14 mouse cellular contexts compared by ENCODE assay signal in the genomic region with DNA sequence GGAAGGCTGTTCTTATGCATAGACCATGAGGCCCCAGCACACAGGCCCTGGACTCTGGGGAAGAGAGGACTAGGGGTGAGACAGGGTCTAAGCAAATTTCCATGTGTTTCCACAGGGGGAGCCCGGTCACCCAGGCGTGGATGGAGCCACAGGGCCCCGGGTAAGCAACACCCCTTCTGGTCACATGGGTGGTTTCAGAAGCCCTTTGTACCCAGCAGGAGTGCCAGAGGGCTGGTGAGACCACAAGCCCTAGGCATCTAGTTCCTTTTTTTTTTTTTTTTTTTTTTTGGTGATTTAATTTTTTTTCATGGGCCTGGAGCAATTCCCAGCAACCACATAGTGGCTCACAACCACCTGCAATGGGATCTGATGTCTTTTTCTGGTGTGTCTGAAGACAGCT. TPM values are rescaled to one million over a fixed set of nuclear protein-coding genes. Genes with fewer than 3 reads are reported as not detected.
DNase-seq lines count a peak whose midpoint lies in the region; ATAC-seq and TF ChIP-seq lines count a peak whose summit lies in the region.
"Had no signal": no experiment of that assay in that cellular context is flagged by ENCODE, and none has a peak within 500 bp of the region (broad histone marks: within the 10 kb centered on the region; RNA-seq: fewer than 3 reads in every experiment).

No protein-coding gene starts in this region.

- ATAC-seq in G1E (ENCODE audit: extremely low read depth, insufficient number of reproducible peaks, low FRiP score, poor library complexity, severe bottlenecking): 0 out of 2 replicates have a peak, but pooled peaks have one; percentile 4
- peak; percentile 69 for ATAC-seq in intestine, postnatal 0 days
- ATAC-seq in midbrain, embryonic 14.5 days (ENCODE audit: low FRiP score, low TSS enrichment): no peak
- no peak for ATAC-seq in hindbrain, embryonic 12.5 days (ENCODE audit: low FRiP score)
- ATAC-seq: forebrain, embryonic 13.5 days had no signal

- H3K27me3 ChIP-seq in G1E (ENCODE audit: insufficient read depth, low read length): peaks cover 40% of the 10 kb centered on the region
- no peaks in the 10 kb centered on the region for H3K27me3 ChIP-seq in intestine, postnatal 0 days (replicated peaks; ENCODE audit: control insufficient read depth, insufficient read depth, low read length)
- no peaks in the 10 kb centered on the region for H3K27me3 ChIP-seq in midbrain, embryonic 14.5 days (ENCODE audit: control insufficient read depth, insufficient read depth, low read length)
- no peaks in the 10 kb centered on the region for H3K27me3 ChIP-seq in hindbrain, embryonic 12.5 days
- H3K27me3 ChIP-seq: forebrain, embryonic 13.5 days; liver, embryonic 15.5 days; neural tube, embryonic 12.5 days had no signal

- H3K4me2 ChIP-seq in intestine, postnatal 0 days (replicated peaks; ENCODE audit: low read depth): no peak overlapping the region
- no peak overlapping the region for H3K4me2 ChIP-seq in midbrain, embryonic 14.5 days (ENCODE audit: low read length)
- H3K4me2 ChIP-seq in hindbrain, embryonic 12.5 days (replicated peaks): no peak overlapping the region
- H3K4me2 ChIP-seq: forebrain, embryonic 13.5 days; liver, embryonic 15.5 days; midbrain, embryonic 11.5 days; neural tube, embryonic 12.5 days had no signal

- no peak overlapping the region for H3K4me3 ChIP-seq in G1E (ENCODE audit: low read depth, low read length)
- no peak overlapping the region for H3K4me3 ChIP-seq in intestine, postnatal 0 days (ENCODE audit: low read depth, low read length)
- no peak overlapping the region for H3K4me3 ChIP-seq in midbrain, embryonic 14.5 days (replicated peaks; ENCODE audit: low read depth, low read length)
- H3K4me3 ChIP-seq in hindbrain, embryonic 12.5 days: no peak overlapping the region
- H3K4me3 ChIP-seq: forebrain, embryonic 13.5 days; liver, embryonic 15.5 days; neural tube, embryonic 12.5 days had no signal

- TF ChIP-seq CTCF in G1E (IDR thresholded peaks at IDR 0.05; ENCODE audit: low read depth, low read length): no peak
- peak; percentile 30 for TF ChIP-seq CTCF in intestine, postnatal 0 days (IDR thresholded peaks at IDR 0.05; ENCODE audit: low read depth)

- DNase-seq in B cell, adult 2 months: peak; percentile 43 to 48
- DNase-seq in G1E (ENCODE audit: low spot score): no peak
- DNase-seq in kidney, postnatal 36 days: peak; percentile 71
- DNase-seq in midbrain, embryonic 14.5 days: no peak
- DNase-seq in gastrocnemius, postnatal 4 days (ENCODE audit: low spot score in 2 of 2): no peak
- DNase-seq in adrenal gland, postnatal 36 days: no peak
- DNase-seq: cerebellum, adult 18-20 months; right cerebral cortex, adult 18-20 months had no signal

- H3K4me1 ChIP-seq in G1E (ENCODE audit: insufficient read depth, low read depth, low read length): no peaks in the 10 kb centered on the region
- H3K4me1 ChIP-seq in intestine, postnatal 0 days (replicated peaks; ENCODE audit: control insufficient read depth, insufficient read depth, low read length): no peaks in the 10 kb centered on the region
- H3K4me1 ChIP-seq in midbrain, embryonic 14.5 days (ENCODE audit: control insufficient read depth, insufficient read depth, low read length): no peaks in the 10 kb centered on the region
- 0 out of 2 replicates have a peak, but pooled peaks cover 3% of the 10 kb centered on the region for H3K4me1 ChIP-seq in hindbrain, embryonic 12.5 days
- H3K4me1 ChIP-seq: forebrain, embryonic 13.5 days; liver, embryonic 15.5 days; neural tube, embryonic 12.5 days had no signal

- H3K9me3 ChIP-seq in G1E (replicated peaks): peaks cover 4% of the 10 kb centered on the region
- H3K9me3 ChIP-seq in intestine, postnatal 0 days (ENCODE audit: control insufficient read depth): no peaks in the 10 kb centered on the region
- H3K9me3 ChIP-seq in midbrain, embryonic 14.5 days (ENCODE audit: control insufficient read depth, low read length): no peaks in the 10 kb centered on the region
- H3K9me3 ChIP-seq in hindbrain, embryonic 12.5 days (replicated peaks): no peaks in the 10 kb centered on the region
- H3K9me3 ChIP-seq: forebrain, embryonic 13.5 days; liver, embryonic 15.5 days had no signal

- H3K9ac ChIP-seq in intestine, postnatal 0 days (ENCODE audit: low read depth, low read length): no peak overlapping the region
- H3K9ac ChIP-seq in midbrain, embryonic 14.5 days (replicated peaks; ENCODE audit: low read length): no peak overlapping the region
- H3K9ac ChIP-seq in hindbrain, embryonic 12.5 days: no peak overlapping the region
- H3K9ac ChIP-seq: forebrain, embryonic 13.5 days; liver, embryonic 15.5 days; neural tube, embryonic 12.5 days had no signal

- no peaks in the 10 kb centered on the region for H3K36me3 ChIP-seq in G1E (replicated peaks)
- no peaks in the 10 kb centered on the region for H3K36me3 ChIP-seq in intestine, postnatal 0 days (ENCODE audit: control insufficient read depth, insufficient read depth)
- H3K36me3 ChIP-seq in midbrain, embryonic 14.5 days (ENCODE audit: control insufficient read depth, insufficient read depth, low read length): no peaks in the 10 kb centered on the region
- H3K36me3 ChIP-seq in hindbrain, embryonic 12.5 days: no peaks in the 10 kb centered on the region
- H3K36me3 ChIP-seq: liver, embryonic 15.5 days; neural tube, embryonic 12.5 days had no signal

- H3K27ac ChIP-seq in intestine, postnatal 0 days (ENCODE audit: low read depth, low read length): no peak overlapping the region
- no peak overlapping the region for H3K27ac ChIP-seq in midbrain, embryonic 14.5 days (replicated peaks; ENCODE audit: low read depth, low read length)
- no peak overlapping the region for H3K27ac ChIP-seq in hindbrain, embryonic 12.5 days
- H3K27ac ChIP-seq: forebrain, embryonic 13.5 days; liver, embryonic 15.5 days; neural tube, embryonic 12.5 days had no signal

- 36% methylated on average over 3 of the region's 3 CpGs for WGBS in intestine, postnatal 0 days
- WGBS in midbrain, embryonic 14.5 days: 25% methylated on average over 3 of the region's 3 CpGs
- WGBS in hindbrain, embryonic 12.5 days: 49% methylated on average over 3 of the region's 3 CpGs

RNA-seq across cellular contexts. Expression of a gene that starts 19.5 kb away (rescaled TPM):
- total RNA-seq in G1E (2014; fragmentation: Nextera tagmentation) (49.2 and 52.0 TPM in 2 replicates), G1E (2017) (46.9 and 49.3 TPM in 2 replicates)
- 11.0 and 12.6 TPM in 2 replicates for polyA plus RNA-seq in G1E (2012)
- 22.7 and 24.2 TPM in 2 replicates for polyA plus RNA-seq in intestine, postnatal 0 days (2015; fragmentation: Nextera tagmentation; extraction: Ambion mirVana)
- polyA plus RNA-seq in midbrain, embryonic 14.5 days (2014; fragmentation: Nextera tagmentation; extraction: Ambion mirVana): 8.7 and 12.5 TPM in 2 replicates
- polyA plus RNA-seq in hindbrain, embryonic 12.5 days (2016; fragmentation: Nextera tagmentation; extraction: Ambion mirVana): 14.0 and 16.0 TPM in 2 replicates
- total RNA-seq in gastrocnemius, postnatal 4 days (2021): 10 to 100 TPM; 18.7 to 20.9 TPM
- 10 to 100 TPM; 20.6 to 26.3 TPM for total RNA-seq in adrenal gland, postnatal 36 days (2021)

RNA-seq across cellular contexts. Expression of a gene that starts 41.6 kb away (rescaled TPM):
- 504 and 536 TPM in 2 replicates for total RNA-seq in G1E (2014; fragmentation: Nextera tagmentation)
- 669 and 683 TPM in 2 replicates for total RNA-seq in G1E (2017)
- 1,141 and 1,394 TPM in 2 replicates for polyA plus RNA-seq in G1E (2012)
- polyA plus RNA-seq in intestine, postnatal 0 days (2015; fragmentation: Nextera tagmentation; extraction: Ambion mirVana): 181 and 191 TPM in 2 replicates
- 489 and 530 TPM in 2 replicates for polyA plus RNA-seq in midbrain, embryonic 14.5 days (2014; fragmentation: Nextera tagmentation; extraction: Ambion mirVana)
- 723 and 728 TPM in 2 replicates for polyA plus RNA-seq in hindbrain, embryonic 12.5 days (2016; fragmentation: Nextera tagmentation; extraction: Ambion mirVana)
- total RNA-seq in gastrocnemius, postnatal 4 days (2021): 100 to 1,000 TPM; 218 to 241 TPM
- 100 to 1,000 TPM; 315 to 322 TPM for total RNA-seq in adrenal gland, postnatal 36 days (2021)

RNA-seq across cellular contexts. Expression of a gene that starts 54.5 kb away (rescaled TPM):
- total RNA-seq in G1E (2014; fragmentation: Nextera tagmentation): 73.2 and 91.1 TPM in 2 replicates
- 136 and 139 TPM in 2 replicates for total RNA-seq in G1E (2017)
- polyA plus RNA-seq in G1E (2012): 202 and 235 TPM in 2 replicates
- polyA plus RNA-seq in intestine, postnatal 0 days (2015; fragmentation: Nextera tagmentation; extraction: Ambion mirVana): 98.2 and 101 TPM in 2 replicates
- polyA plus RNA-seq in midbrain, embryonic 14.5 days (2014; fragmentation: Nextera tagmentation; extraction: Ambion mirVana): 107 and 115 TPM in 2 replicates
- polyA plus RNA-seq in hindbrain, embryonic 12.5 days (2016; fragmentation: Nextera tagmentation; extraction: Ambion mirVana): 101 and 103 TPM in 2 replicates
- 10 to 100 TPM; 35.4 to 37.3 TPM for total RNA-seq in gastrocnemius, postnatal 4 days (2021)
- total RNA-seq in adrenal gland, postnatal 36 days (2021): 10 to 100 TPM; 61.5 to 77.5 TPM

Comparison
In these comparisons a context has a peak if more than half of its experiments do, and no peak if none do; other contexts are left out.
1. DNase-seq: peak in B cell, adult 2 months (2 of 2) and kidney, postnatal 36 days (2 of 2); none in G1E (single experiment), midbrain, embryonic 14.5 days (single experiment), gastrocnemius, postnatal 4 days (0 of 2) and adrenal gland, postnatal 36 days (0 of 2).
2. ATAC-seq: peak in G1E (single experiment) and intestine, postnatal 0 days (single experiment); none in midbrain, embryonic 14.5 days (single experiment) and hindbrain, embryonic 12.5 days (single experiment).